In the genomic region with DNA sequence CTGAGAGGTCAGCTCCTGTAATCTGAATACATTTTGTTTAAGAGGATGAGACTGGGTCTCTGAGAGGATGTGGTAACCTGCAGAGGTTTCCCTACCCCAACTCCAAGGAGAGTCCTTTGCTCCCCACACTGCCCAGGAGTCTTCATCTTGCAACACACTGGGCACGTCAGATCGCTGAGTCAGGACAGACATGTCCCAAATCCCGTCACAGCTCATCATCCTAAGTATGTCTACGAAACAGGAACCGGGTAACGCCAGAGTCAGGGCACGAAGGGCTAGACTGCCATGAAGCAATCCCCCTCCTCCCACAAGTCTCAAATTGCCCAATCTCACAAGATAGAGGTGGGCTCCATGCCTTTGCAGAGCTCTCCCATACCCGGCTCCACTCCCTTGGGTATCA, we compare ENCODE assay signal across 11 mouse cellular contexts. TPM values are rescaled to one million over a fixed set of nuclear protein-coding genes. Genes with fewer than 3 reads are reported as not detected.
DNase-seq lines count a peak whose midpoint lies in the region; ATAC-seq and TF ChIP-seq lines count a peak whose summit lies in the region.
"Had no signal": no experiment of that assay in that cellular context is flagged by ENCODE, and none has a peak within 500 bp of the region (broad histone marks: within the 10 kb centered on the region; RNA-seq: fewer than 3 reads in every experiment).

No protein-coding gene starts in this region.

- no peak overlapping the region for H3K9ac ChIP-seq in forebrain, embryonic 15.5 days (replicated peaks)
- H3K9ac ChIP-seq in liver, embryonic 13.5 days = peak overlapping the region; percentile 80
- no peak overlapping the region for H3K9ac ChIP-seq in neural tube, embryonic 14.5 days (replicated peaks; ENCODE audit: low read depth, low read length)
- H3K9ac ChIP-seq: midbrain, embryonic 12.5 days had no signal

- DNase-seq in forebrain, embryonic 10.5 days (ENCODE audit: extremely low spot score, low spot score) = no peak
- no peak for DNase-seq in left cerebral cortex, adult 2 months (ENCODE audit: extremely low spot score in 1 of 2, low spot score in 2 of 2)
- DNase-seq in left cerebral cortex, adult 9 months (ENCODE audit: low spot score in 2 of 2) = no peak
- no peak for DNase-seq in liver, embryonic 13.5 days
- no peak for DNase-seq in urinary bladder, postnatal 4 days (ENCODE audit: low spot score in 2 of 2)
- DNase-seq in gastrocnemius, adult 2 months = no peak
- DNase-seq: cerebellum, postnatal 25 days; kidney, adult 11 months had no signal

- WGBS in forebrain, embryonic 15.5 days = 92% methylated on average over 8 of the region's 8 CpGs
- 88% methylated on average over 8 of the region's 8 CpGs for WGBS in forebrain, embryonic 10.5 days
- 74% methylated on average over 8 of the region's 8 CpGs for WGBS in liver, embryonic 13.5 days (ENCODE audit: insufficient replicate concordance)
- 93% methylated on average over 8 of the region's 8 CpGs for WGBS in neural tube, embryonic 14.5 days

- no peak overlapping the region for H3K27ac ChIP-seq in forebrain, embryonic 15.5 days (replicated peaks)
- H3K27ac ChIP-seq in forebrain, embryonic 10.5 days = no peak overlapping the region
- no peak overlapping the region for H3K27ac ChIP-seq in left cerebral cortex, adult 2 months
- peak overlapping the region; percentile 31; the same call in 1 of the 2 replicates for H3K27ac ChIP-seq in liver, embryonic 13.5 days
- H3K27ac ChIP-seq in neural tube, embryonic 14.5 days (ENCODE audit: low read depth, low read length) = no peak overlapping the region
- no peak overlapping the region for H3K27ac ChIP-seq in gastrocnemius, adult 2 months
- H3K27ac ChIP-seq: midbrain, embryonic 12.5 days had no signal

- no peak for TF ChIP-seq CTCF in left cerebral cortex, adult 2 months (IDR thresholded peaks at IDR 0.05)
- TF ChIP-seq CTCF in gastrocnemius, adult 2 months (IDR thresholded peaks at IDR 0.05) = no peak

- ATAC-seq in forebrain, embryonic 15.5 days (replicated peaks) = no peak
- no peak for ATAC-seq in liver, embryonic 13.5 days (ENCODE audit: low read depth)
- no peak for ATAC-seq in neural tube, embryonic 14.5 days (ENCODE audit: low read depth)

- peaks cover 27% of the 10 kb centered on the region for H3K4me1 ChIP-seq in forebrain, embryonic 15.5 days
- peaks cover 31% of the 10 kb centered on the region for H3K4me1 ChIP-seq in forebrain, embryonic 10.5 days
- peaks cover 37% of the 10 kb centered on the region for H3K4me1 ChIP-seq in liver, embryonic 13.5 days (replicated peaks)
- H3K4me1 ChIP-seq in neural tube, embryonic 14.5 days (ENCODE audit: control insufficient read depth, insufficient read depth, low read length) = peaks cover 20% of the 10 kb centered on the region

- no peak overlapping the region for H3K4me3 ChIP-seq in forebrain, embryonic 15.5 days
- H3K4me3 ChIP-seq in forebrain, embryonic 10.5 days = no peak overlapping the region
- peak overlapping the region; percentile 98; the same call in 1 of the 2 replicates for H3K4me3 ChIP-seq in left cerebral cortex, adult 2 months
- H3K4me3 ChIP-seq in liver, embryonic 13.5 days (replicated peaks) = peak overlapping the region; percentile 74
- H3K4me3 ChIP-seq in neural tube, embryonic 14.5 days (ENCODE audit: low read depth, low read length) = no peak overlapping the region
- H3K4me3 ChIP-seq in gastrocnemius, adult 2 months = no peak overlapping the region

- peaks cover 42% of the 10 kb centered on the region for H3K36me3 ChIP-seq in forebrain, embryonic 15.5 days
- peaks cover 45% of the 10 kb centered on the region for H3K36me3 ChIP-seq in forebrain, embryonic 10.5 days (replicated peaks)
- peaks cover 45% of the 10 kb centered on the region for H3K36me3 ChIP-seq in liver, embryonic 13.5 days
- H3K36me3 ChIP-seq in neural tube, embryonic 14.5 days (ENCODE audit: control insufficient read depth, insufficient read depth, low read length) = peaks cover 41% of the 10 kb centered on the region

- no peaks in the 10 kb centered on the region for H3K27me3 ChIP-seq in forebrain, embryonic 15.5 days
- H3K27me3 ChIP-seq in forebrain, embryonic 10.5 days (ENCODE audit: poor library complexity, severe bottlenecking) = 0 out of 2 replicates have a peak, but pooled peaks cover 12% of the 10 kb centered on the region
- peaks cover 9% of the 10 kb centered on the region for H3K27me3 ChIP-seq in liver, embryonic 13.5 days
- no peaks in the 10 kb centered on the region for H3K27me3 ChIP-seq in neural tube, embryonic 14.5 days (ENCODE audit: control insufficient read depth, insufficient read depth, low read length)

- peak overlapping the region; percentile 56 for H3K4me2 ChIP-seq in forebrain, embryonic 15.5 days (replicated peaks)
- peak overlapping the region; percentile 90 for H3K4me2 ChIP-seq in liver, embryonic 13.5 days
- peak overlapping the region; percentile 85; the same call in 1 of the 2 replicates for H3K4me2 ChIP-seq in neural tube, embryonic 14.5 days (ENCODE audit: low read depth, low read length)

- H3K9me3 ChIP-seq in forebrain, embryonic 15.5 days = no peaks in the 10 kb centered on the region
- no peaks in the 10 kb centered on the region for H3K9me3 ChIP-seq in forebrain, embryonic 10.5 days
- H3K9me3 ChIP-seq in liver, embryonic 13.5 days (replicated peaks) = no peaks in the 10 kb centered on the region
- no peaks in the 10 kb centered on the region for H3K9me3 ChIP-seq in neural tube, embryonic 14.5 days (ENCODE audit: control insufficient read depth, low read length)
- H3K9me3 ChIP-seq: midbrain, embryonic 12.5 days had no signal

- intact Hi-C loops in left cerebral cortex, adult 2 months (cut with DNase I) = loop anchor here (10.0 kb wide), 1 partner anchor 642 kb away; no protein-coding TSS in a partner anchor
- intact Hi-C loops in gastrocnemius, adult 2 months (cut with DNase I) = no loop called here

RNA-seq across cellular contexts. Expression of gene Lrpap1, which starts 2.5 kb away (rescaled TPM):
- polyA plus RNA-seq in forebrain, embryonic 15.5 days (2015; fragmentation: Nextera tagmentation; extraction: Ambion mirVana) = 146 and 152 TPM in 2 replicates
- polyA plus RNA-seq in forebrain, embryonic 10.5 days (2016; fragmentation: Nextera tagmentation; extraction: Ambion mirVana) = 73.0 and 75.0 TPM in 2 replicates
- 100 to 1,000 TPM; 137 to 138 TPM for total RNA-seq in left cerebral cortex, adult 2 months (2021)
- 64.0 and 76.5 TPM in 2 replicates for polyA plus RNA-seq in liver, embryonic 13.5 days (2015; fragmentation: Nextera tagmentation; extraction: Ambion mirVana)
- polyA plus RNA-seq in neural tube, embryonic 14.5 days (2014; fragmentation: Nextera tagmentation; extraction: Ambion mirVana) = 156 and 161 TPM in 2 replicates
- 10 to 100 TPM; 28.2 to 30.2 TPM for total RNA-seq in gastrocnemius, adult 2 months (2021)

RNA-seq across cellular contexts. Expression of gene Dok7, which starts 46.5 kb away (rescaled TPM):
- 7.2 and 7.9 TPM in 2 replicates for polyA plus RNA-seq in forebrain, embryonic 15.5 days (2015; fragmentation: Nextera tagmentation; extraction: Ambion mirVana)
- polyA plus RNA-seq in forebrain, embryonic 10.5 days (2016; fragmentation: Nextera tagmentation; extraction: Ambion mirVana) = 0.12 and 0.38 TPM in 2 replicates
- total RNA-seq in left cerebral cortex, adult 2 months (2021) = 10 to 100 TPM; 22.3 to 26.0 TPM
- polyA plus RNA-seq in liver, embryonic 13.5 days (2015; fragmentation: Nextera tagmentation; extraction: Ambion mirVana) = 0.13 and 0.16 TPM in 2 replicates
- 4.2 and 5.7 TPM in 2 replicates for polyA plus RNA-seq in neural tube, embryonic 14.5 days (2014; fragmentation: Nextera tagmentation; extraction: Ambion mirVana)
- total RNA-seq in gastrocnemius, adult 2 months (2021) = 10 to 100 TPM; 21.8 to 31.9 TPM

Comparison
In these comparisons a context has a peak if more than half of its experiments do, and no peak if none do; other contexts are left out.
1. H3K4me3 ChIP-seq: peak in left cerebral cortex, adult 2 months (single experiment) and liver, embryonic 13.5 days (single experiment); none in forebrain, embryonic 15.5 days (single experiment), forebrain, embryonic 10.5 days (single experiment), neural tube, embryonic 14.5 days (single experiment) and gastrocnemius, adult 2 months (single experiment).
2. Peak in every context shown above with its lines, with median percentiles within 50 percentile points of each other: H3K4me2 ChIP-seq.